Mouse (Mus musculus): ENCODE data around the gene Traf1. TPM values are rescaled to one million over a fixed set of nuclear protein-coding genes. Genes with fewer than 3 reads are reported as not detected.

Gene Traf1
- polyA plus RNA-seq, 1 experiment from 2014 or later, result 0.13 TPM

DNA sequence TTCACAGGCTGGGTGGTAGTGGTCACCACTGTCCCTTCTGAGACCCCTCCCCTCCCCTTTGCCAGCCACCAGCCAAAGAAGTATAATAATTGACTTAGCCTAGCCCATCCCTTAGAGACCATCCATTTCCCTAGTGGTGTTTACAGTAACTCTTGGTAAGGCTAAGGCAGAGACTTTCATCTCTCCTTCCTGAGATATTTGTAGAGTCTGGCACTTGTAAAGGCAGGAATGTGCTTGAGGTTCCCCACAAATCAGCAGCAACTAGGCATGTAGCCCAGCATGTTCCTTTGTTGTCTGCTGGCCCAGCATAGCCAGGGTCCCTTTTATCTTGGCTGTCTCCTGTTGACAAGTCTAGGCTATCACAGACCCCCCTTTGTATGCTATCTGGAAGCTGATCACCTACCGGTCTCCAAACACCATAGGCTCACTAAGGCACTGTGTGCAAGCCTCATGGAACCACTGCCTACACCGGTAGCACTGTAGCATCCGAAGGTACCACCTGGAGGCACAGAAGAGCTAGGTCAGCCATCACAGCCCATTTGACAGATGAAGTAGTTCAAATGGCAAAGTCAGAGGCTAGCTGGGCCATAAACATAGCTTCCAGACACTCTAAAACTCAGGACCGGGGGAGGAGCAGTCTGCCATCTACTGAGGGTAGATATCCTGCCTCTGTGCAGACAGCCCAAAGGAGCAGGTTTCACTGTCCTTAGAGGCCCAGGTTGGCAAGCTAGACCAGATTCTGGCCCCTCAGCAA, 57.7 kb downstream of the Traf1 start:
- Histone ChIP-seq H3K9me3 (replicated peaks; ENCODE audit: control insufficient read depth, low read length) (no peaks in the 10 kb centered on the region), H3K36me3 (ENCODE audit: control insufficient read depth, insufficient read depth) (peaks cover 3% of the 10 kb centered on the region; the same call in 1 of the 2 replicates), H3K4me2 (ENCODE audit: low read depth, low read length) (peak overlapping the region; percentile 78), H3K27ac (ENCODE audit: low read length) (peak overlapping the region; percentile 79; the same call in 1 of the 2 replicates), H3K27me3 (ENCODE audit: control insufficient read depth, insufficient read depth, low read depth, low read length) (no peaks in the 10 kb centered on the region), H3K9ac (ENCODE audit: low read depth, low read length) (no peak overlapping the region), H3K4me3 (ENCODE audit: low read depth, low read length) (no peak overlapping the region), H3K4me1 (ENCODE audit: control insufficient read depth, low read depth, low read length) (peaks cover 33% of the 10 kb centered on the region)
- 79% methylated on average over 4 of the region's 4 CpGs for WGBS (ENCODE audit: insufficient replicate concordance)
- no peak for ATAC-seq (ENCODE audit: low read depth)

- Histone ChIP-seq H3K9me3 (replicated peaks; ENCODE audit: control insufficient read depth, low read length) (no peaks in the 10 kb centered on the region), H3K9ac (ENCODE audit: low read depth, low read length) (no peak overlapping the region), H3K4me2 (ENCODE audit: low read depth, low read length) (no peak overlapping the region), H3K4me1 (ENCODE audit: control insufficient read depth, low read depth, low read length) (peaks cover 33% of the 10 kb centered on the region), H3K4me3 (ENCODE audit: low read depth, low read length) (no peak overlapping the region), H3K36me3 (ENCODE audit: control insufficient read depth, insufficient read depth) (peaks cover 3% of the 10 kb centered on the region; the same call in 1 of the 2 replicates), H3K27me3 (ENCODE audit: control insufficient read depth, insufficient read depth, low read depth, low read length) (no peaks in the 10 kb centered on the region), H3K27ac (ENCODE audit: low read length) (no peak overlapping the region)
- no peak for ATAC-seq (ENCODE audit: low read depth)
- WGBS (ENCODE audit: insufficient replicate concordance), result 80% methylated on average over 7 of the region's 7 CpGs
Measured at GRCm38 (mm10) chr2:34903191-34903590, 58.4 kb downstream of the Traf1 start.

- Histone ChIP-seq H3K27me3 (ENCODE audit: control insufficient read depth, insufficient read depth, low read depth, low read length) (no peaks in the 10 kb centered on the region), H3K36me3 (ENCODE audit: control insufficient read depth, insufficient read depth) (peaks cover 3% of the 10 kb centered on the region; the same call in 1 of the 2 replicates), H3K9me3 (replicated peaks; ENCODE audit: control insufficient read depth, low read length) (no peaks in the 10 kb centered on the region), H3K4me3 (ENCODE audit: low read depth, low read length) (no peak overlapping the region), H3K4me2 (ENCODE audit: low read depth, low read length) (no peak overlapping the region), H3K27ac (ENCODE audit: low read length) (no peak overlapping the region), H3K9ac (ENCODE audit: low read depth, low read length) (no peak overlapping the region), H3K4me1 (ENCODE audit: control insufficient read depth, low read depth, low read length) (peaks cover 33% of the 10 kb centered on the region)
- no peak for ATAC-seq (ENCODE audit: low read depth)
- 77% methylated on average over 6 of the region's 6 CpGs for WGBS (ENCODE audit: insufficient replicate concordance)
Measured at GRCm38 (mm10) chr2:34902731-34903130, 58.8 kb downstream of the Traf1 start.

DNA sequence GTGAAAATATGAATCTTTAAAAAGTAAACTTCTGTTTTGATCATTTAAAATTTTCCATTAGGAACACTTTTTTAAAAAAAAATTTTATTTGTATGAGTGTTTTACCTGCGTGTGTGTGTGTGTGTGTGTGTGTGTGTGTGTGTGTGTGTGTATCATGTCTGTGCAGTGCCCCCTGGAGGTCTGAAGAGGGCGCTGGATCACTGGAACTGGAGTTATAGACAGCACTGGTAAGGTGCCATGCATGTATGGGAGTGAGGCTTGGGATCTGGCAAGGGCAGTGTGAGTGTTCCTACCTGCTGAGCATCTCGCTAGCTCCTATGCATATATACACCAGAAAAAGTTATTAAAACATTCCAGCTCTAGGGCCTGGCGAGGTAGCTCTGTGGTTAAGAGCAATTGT, 59.8 kb downstream of the Traf1 start:
- WGBS (ENCODE audit: insufficient replicate concordance), result 67% methylated on average over 4 of the region's 4 CpGs
- Histone ChIP-seq H3K27me3 (ENCODE audit: control insufficient read depth, insufficient read depth, low read depth, low read length) (no peaks in the 10 kb centered on the region), H3K9ac (ENCODE audit: low read depth, low read length) (no peak overlapping the region)

GRCm38 (mm10) chr2:34900412-34900811, 61.2 kb downstream of the Traf1 start:
- 61% methylated on average over 1 of the region's 1 CpGs for WGBS (ENCODE audit: insufficient replicate concordance)
- no peak for ATAC-seq (ENCODE audit: low read depth)

More for the DNA sequence above, 59.8 kb downstream of the Traf1 start:
- H3K4me2 ChIP-seq (ENCODE audit: low read depth, low read length), result no peak overlapping the region
- no peaks in the 10 kb centered on the region for H3K9me3 ChIP-seq (replicated peaks; ENCODE audit: control insufficient read depth, low read length)
- peaks cover 3% of the 10 kb centered on the region; the same call in 1 of the 2 replicates for H3K36me3 ChIP-seq (ENCODE audit: control insufficient read depth, insufficient read depth)
- ATAC-seq (ENCODE audit: low read depth), result no peak
- H3K27ac ChIP-seq (ENCODE audit: low read length), result no peak overlapping the region
- no peak overlapping the region for H3K4me3 ChIP-seq (ENCODE audit: low read depth, low read length)
- peaks cover 26% of the 10 kb centered on the region for H3K4me1 ChIP-seq (ENCODE audit: control insufficient read depth, low read depth, low read length)

GRCm38 (mm10) chr2:34899682-34900081, 61.9 kb downstream of the Traf1 start:
- 75% methylated on average over 11 of the region's 11 CpGs for WGBS (ENCODE audit: insufficient replicate concordance)
- Histone ChIP-seq H3K4me1 (ENCODE audit: control insufficient read depth, low read depth, low read length) (peaks cover 13% of the 10 kb centered on the region), H3K9ac (ENCODE audit: low read depth, low read length) (no peak overlapping the region), H3K4me2 (ENCODE audit: low read depth, low read length) (no peak overlapping the region), H3K4me3 (ENCODE audit: low read depth, low read length) (no peak overlapping the region), H3K36me3 (ENCODE audit: control insufficient read depth, insufficient read depth) (peaks cover 3% of the 10 kb centered on the region; the same call in 1 of the 2 replicates), H3K27ac (ENCODE audit: low read length) (no peak overlapping the region), H3K9me3 (replicated peaks; ENCODE audit: control insufficient read depth, low read length) (no peaks in the 10 kb centered on the region), H3K27me3 (ENCODE audit: control insufficient read depth, insufficient read depth, low read depth, low read length) (no peaks in the 10 kb centered on the region)
- ATAC-seq (ENCODE audit: low read depth), result no peak

More at GRCm38 (mm10) chr2:34900412-34900811, 61.2 kb downstream of the Traf1 start:
- no peak overlapping the region for H3K27ac ChIP-seq (ENCODE audit: low read length)
- peaks cover 3% of the 10 kb centered on the region; the same call in 1 of the 2 replicates for H3K36me3 ChIP-seq (ENCODE audit: control insufficient read depth, insufficient read depth)
- H3K4me1 ChIP-seq (ENCODE audit: control insufficient read depth, low read depth, low read length), result peaks cover 15% of the 10 kb centered on the region
- no peaks in the 10 kb centered on the region for H3K9me3 ChIP-seq (replicated peaks; ENCODE audit: control insufficient read depth, low read length)
- no peaks in the 10 kb centered on the region for H3K27me3 ChIP-seq (ENCODE audit: control insufficient read depth, insufficient read depth, low read depth, low read length)
- H3K4me3 ChIP-seq (ENCODE audit: low read depth, low read length), result no peak overlapping the region
- no peak overlapping the region for H3K4me2 ChIP-seq (ENCODE audit: low read depth, low read length)
- H3K9ac ChIP-seq (ENCODE audit: low read depth, low read length), result no peak overlapping the region

DNA sequence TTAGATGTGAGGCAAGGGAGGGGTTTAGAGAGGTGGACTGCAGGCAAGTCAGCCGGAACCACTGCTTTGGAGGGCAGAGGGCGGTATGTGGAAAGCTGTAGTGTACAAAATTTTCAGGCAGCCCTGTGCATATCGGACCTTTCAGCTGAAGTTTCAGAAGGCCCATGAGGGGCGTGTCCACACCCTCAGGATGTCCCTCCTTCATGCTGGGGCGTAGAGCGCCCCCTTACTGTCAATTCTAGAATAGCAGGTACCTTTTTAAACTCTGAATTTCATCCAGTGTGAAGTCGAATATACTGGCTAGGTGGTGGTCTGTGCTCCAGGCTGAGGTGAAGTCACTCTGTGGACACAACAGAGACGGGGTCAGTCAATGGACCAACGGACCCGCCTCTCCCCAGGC, 63.8 kb downstream of the Traf1 start:
- H3K4me1 ChIP-seq (ENCODE audit: control insufficient read depth, low read depth, low read length), result no peaks in the 10 kb centered on the region; the same call in 1 of the 2 replicates
- no peak overlapping the region for H3K27ac ChIP-seq (ENCODE audit: low read length)
- H3K4me3 ChIP-seq (ENCODE audit: low read depth, low read length), result no peak overlapping the region
- no peak overlapping the region for H3K9ac ChIP-seq (ENCODE audit: low read depth, low read length)
- H3K9me3 ChIP-seq (replicated peaks; ENCODE audit: control insufficient read depth, low read length), result no peaks in the 10 kb centered on the region
- H3K36me3 ChIP-seq (ENCODE audit: control insufficient read depth, insufficient read depth), result peaks cover 3% of the 10 kb centered on the region; the same call in 1 of the 2 replicates
- no peak overlapping the region for H3K4me2 ChIP-seq (ENCODE audit: low read depth, low read length)
- 21% methylated on average over 10 of the region's 10 CpGs for WGBS (ENCODE audit: insufficient replicate concordance)
- no peaks in the 10 kb centered on the region for H3K27me3 ChIP-seq (ENCODE audit: control insufficient read depth, insufficient read depth, low read depth, low read length)
- peak; percentile 52; the same call in 1 of the 2 replicates for ATAC-seq (ENCODE audit: low read depth)

DNA sequence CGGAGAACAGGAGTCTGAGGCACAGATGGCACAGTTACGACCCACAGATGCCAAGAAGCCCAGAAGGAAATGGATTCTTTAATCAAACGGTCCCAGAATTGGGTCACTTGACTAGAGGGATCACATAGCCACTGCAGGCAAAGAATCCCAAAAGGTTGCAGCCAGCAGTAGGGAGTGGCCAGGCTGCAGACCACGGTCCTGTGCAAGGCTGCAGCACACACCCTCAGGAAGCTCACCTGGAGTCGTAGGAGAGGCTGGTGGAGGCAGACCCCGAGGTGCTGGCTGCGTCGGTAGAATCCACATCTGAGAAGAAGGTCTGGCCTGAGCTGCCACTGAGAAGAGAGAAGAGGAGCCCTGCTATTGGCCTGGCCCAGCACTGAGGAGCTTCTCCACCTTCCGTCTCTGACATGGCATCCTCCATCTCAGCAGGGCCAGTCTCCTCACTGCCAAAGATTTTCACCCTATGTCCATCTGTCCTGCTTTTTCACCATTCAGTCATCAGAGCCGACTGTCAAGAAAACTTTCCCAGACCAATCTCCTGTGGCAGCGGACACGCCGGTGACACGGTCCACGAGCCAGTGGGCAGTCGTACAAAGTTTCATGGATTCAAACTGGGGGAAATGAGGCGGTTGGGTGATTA, 64.6 kb downstream of the Traf1 start:
- no peak for ATAC-seq (ENCODE audit: low read depth)
- Histone ChIP-seq H3K4me1 (ENCODE audit: control insufficient read depth, low read depth, low read length) (no peaks in the 10 kb centered on the region; the same call in 1 of the 2 replicates), H3K9ac (ENCODE audit: low read depth, low read length) (no peak overlapping the region), H3K27ac (ENCODE audit: low read length) (no peak overlapping the region), H3K4me3 (ENCODE audit: low read depth, low read length) (no peak overlapping the region), H3K27me3 (ENCODE audit: control insufficient read depth, insufficient read depth, low read depth, low read length) (no peaks in the 10 kb centered on the region), H3K9me3 (replicated peaks; ENCODE audit: control insufficient read depth, low read length) (no peaks in the 10 kb centered on the region), H3K36me3 (ENCODE audit: control insufficient read depth, insufficient read depth) (peaks cover 2% of the 10 kb centered on the region; the same call in 1 of the 2 replicates), H3K4me2 (ENCODE audit: low read depth, low read length) (no peak overlapping the region)
- WGBS (ENCODE audit: insufficient replicate concordance), result 69% methylated on average over 17 of the region's 17 CpGs
